Mouse (Mus musculus): ENCODE measurements around the gene Gpank1. TPM values are rescaled to one million over a fixed set of nuclear protein-coding genes. Genes with fewer than 3 reads are reported as not detected.
A peak's percentile ranks its signal among the peaks of the same experiment; 100 is the strongest.
"Not testable (repeated sequence)": the region's sequence is repeated elsewhere in the genome, so short reads cannot be mapped to it uniquely, and the experiment has no call there.

Gene Gpank1
- polyA plus RNA-seq, 1 experiment from 2014 or later, result 25.5 TPM

- no peak for ATAC-seq (ENCODE audit: low read depth)
- H3K36me3 ChIP-seq, result peaks cover 54% of the 10 kb centered on the region
- 90% methylated on average over 7 of the region's 7 CpGs for WGBS
- H3K9ac ChIP-seq, result no peak overlapping the region
- no peaks in the 10 kb centered on the region for H3K9me3 ChIP-seq
- no peak overlapping the region for H3K4me2 ChIP-seq
- H3K27ac ChIP-seq (replicated peaks), result no peak overlapping the region
- peaks cover 8% of the 10 kb centered on the region; the same call in 1 of the 2 replicates for H3K4me1 ChIP-seq (replicated peaks)
- H3K4me3 ChIP-seq, result no peak overlapping the region
- no peaks in the 10 kb centered on the region for H3K27me3 ChIP-seq
Measured at GRCm38 (mm10) chr17:35104079-35104478, 17.2 kb upstream of the Gpank1 start.

GRCm38 (mm10) chr17:35104754-35105153 is 16.5 kb upstream of the Gpank1 start:
- H3K9me3 ChIP-seq, result no peaks in the 10 kb centered on the region
- 0 out of 2 replicates have a peak overlapping the region, but pooled peaks have one; percentile 22 for H3K9ac ChIP-seq
- ATAC-seq (ENCODE audit: low read depth), result no peak
- peaks cover 8% of the 10 kb centered on the region; the same call in 1 of the 2 replicates for H3K4me1 ChIP-seq (replicated peaks)
- H3K4me3 ChIP-seq, result no peak overlapping the region
- WGBS, result 77% methylated on average over 6 of the region's 6 CpGs
- H3K4me2 ChIP-seq, result no peak overlapping the region
- H3K27ac ChIP-seq (replicated peaks), result no peak overlapping the region
- peaks cover 48% of the 10 kb centered on the region for H3K36me3 ChIP-seq
- H3K27me3 ChIP-seq, result no peaks in the 10 kb centered on the region

GRCm38 (mm10) chr17:35105740-35106389 is 15.4 kb upstream of the Gpank1 start:
- WGBS, result 31% methylated on average over 13 of the region's 13 CpGs
- Histone ChIP-seq H3K36me3 (peaks cover 36% of the 10 kb centered on the region), H3K4me2 (peak overlapping the region; percentile 35), H3K9ac (peak overlapping the region; percentile 52; the same call in 1 of the 2 replicates), H3K4me3 (no peak overlapping the region), H3K4me1 (replicated peaks) (peaks cover 8% of the 10 kb centered on the region; the same call in 1 of the 2 replicates), H3K27me3 (no peaks in the 10 kb centered on the region), H3K27ac (replicated peaks) (no peak overlapping the region), H3K9me3 (no peaks in the 10 kb centered on the region)
- ATAC-seq (ENCODE audit: low read depth), result no peak

- Histone ChIP-seq H3K4me2 (no peak overlapping the region), H3K4me3 (no peak overlapping the region), H3K27me3 (no peaks in the 10 kb centered on the region), H3K4me1 (replicated peaks) (peaks cover 8% of the 10 kb centered on the region; the same call in 1 of the 2 replicates), H3K9me3 (no peaks in the 10 kb centered on the region), H3K27ac (replicated peaks) (no peak overlapping the region), H3K36me3 (peaks cover 30% of the 10 kb centered on the region), H3K9ac (no peak overlapping the region)
- WGBS, result 75% methylated on average over 3 of the region's 3 CpGs
- ATAC-seq (ENCODE audit: low read depth), result no peak
Measured at GRCm38 (mm10) chr17:35106522-35106921, 14.7 kb upstream of the Gpank1 start.

GRCm38 (mm10) chr17:35108097-35108496 is 13.2 kb upstream of the Gpank1 start, which contains the start of gene Ly6g5c:
Ly6g5c (plus strand) TSS chr17:35108279.
- Histone ChIP-seq H3K4me2 (no peak within 1 kb of the TSS), H3K36me3 (peaks cover 14% of the 10 kb centered on the region), H3K27ac (replicated peaks) (no peak within 1 kb of the TSS), H3K9me3 (no peaks in the 10 kb centered on the region), H3K4me3 (no peak within 1 kb of the TSS), H3K9ac (no peak within 1 kb of the TSS), H3K27me3 (no peaks in the 10 kb centered on the region), H3K4me1 (replicated peaks) (peaks cover 8% of the 10 kb centered on the region; the same call in 1 of the 2 replicates)
- no peak for ATAC-seq (ENCODE audit: low read depth)
- 78% methylated on average over 6 of the region's 6 CpGs for WGBS

GRCm38 (mm10) chr17:35111774-35112173 is 9.5 kb upstream of the Gpank1 start:
- Histone ChIP-seq H3K4me3 (no peak overlapping the region), H3K27me3 (no peaks in the 10 kb centered on the region), H3K27ac (replicated peaks) (no peak overlapping the region), H3K9ac (no peak overlapping the region), H3K36me3 (peaks cover 29% of the 10 kb centered on the region), H3K4me2 (no peak overlapping the region), H3K4me1 (replicated peaks) (no peaks in the 10 kb centered on the region), H3K9me3 (no peaks in the 10 kb centered on the region)
- WGBS, result 66% methylated on average over 9 of the region's 9 CpGs
- ATAC-seq (ENCODE audit: low read depth), result no peak

- Histone ChIP-seq H3K27ac (replicated peaks) (no peak within 1 kb of the TSS), H3K9me3 (no peaks in the 10 kb centered on the region), H3K4me3 (no peak within 1 kb of the TSS), H3K9ac (no peak within 1 kb of the TSS), H3K36me3 (peaks cover 57% of the 10 kb centered on the region), H3K4me1 (replicated peaks) (peaks cover 9% of the 10 kb centered on the region), H3K4me2 (no peak within 1 kb of the TSS), H3K27me3 (no peaks in the 10 kb centered on the region)
- WGBS, result 86% methylated on average over 8 of the region's 8 CpGs
- ATAC-seq (ENCODE audit: low read depth), result no peak
Measured at GRCm38 (mm10) chr17:35115046-35116019, 5.9 kb upstream of the Gpank1 start, which contains the start of gene Ly6g5b. Ly6g5b (minus strand) TSS chr17:35115428.

- Histone ChIP-seq H3K27me3 (no peaks in the 10 kb centered on the region), H3K4me1 (replicated peaks) (peaks cover 28% of the 10 kb centered on the region), H3K9ac (peak overlapping the region; percentile 98), H3K4me3 (peak overlapping the region; percentile 96), H3K9me3 (no peaks in the 10 kb centered on the region), H3K36me3 (peaks cover 54% of the 10 kb centered on the region), H3K4me2 (peak overlapping the region; percentile 98), H3K27ac (replicated peaks) (peak overlapping the region; percentile 74)
- peak; percentile 12; the same call in 1 of the 2 replicates for ATAC-seq (ENCODE audit: low read depth)
- under 1% methylated on average over 33 of the region's 33 CpGs for WGBS
Measured at GRCm38 (mm10) chr17:35120745-35121142, 511 bp upstream of the Gpank1 start.

GRCm38 (mm10) chr17:35121871-35122303 is 632 bp downstream of the Gpank1 start, which contains the start of gene Csnk2b:
Csnk2b (minus strand) TSS chr17:35122053.
- H3K27me3 ChIP-seq, result no peaks in the 10 kb centered on the region
- WGBS, result 0% methylated on average over 19 of the region's 19 CpGs
- H3K27ac ChIP-seq (replicated peaks), result peak within 1 kb of the TSS; percentile 95
- H3K36me3 ChIP-seq, result peaks cover 42% of the 10 kb centered on the region
- H3K9me3 ChIP-seq, result no peaks in the 10 kb centered on the region
- H3K4me1 ChIP-seq (replicated peaks), result peaks cover 39% of the 10 kb centered on the region
- H3K4me2 ChIP-seq, result peak within 1 kb of the TSS; percentile 98
- peak; percentile 52 for ATAC-seq (ENCODE audit: low read depth)
- peak within 1 kb of the TSS; percentile 98 for H3K9ac ChIP-seq
- H3K4me3 ChIP-seq, result peak within 1 kb of the TSS; percentile 96

- H3K9ac ChIP-seq; H3K9me3 ChIP-seq; H3K4me3 ChIP-seq; H3K27me3 ChIP-seq; H3K4me2 ChIP-seq; ATAC-seq (ENCODE audit: low read depth); H3K27ac ChIP-seq (replicated peaks): not testable (repeated sequence)
- H3K4me1 ChIP-seq (replicated peaks), result peaks cover 51% of the 10 kb centered on the region
- H3K36me3 ChIP-seq, result peaks cover 30% of the 10 kb centered on the region
- WGBS, result 91% methylated on average over 9 of the region's 9 CpGs
Measured at GRCm38 (mm10) chr17:35123287-35123686, 2.0 kb downstream of the Gpank1 start.

GRCm38 (mm10) chr17:35124261-35124896 is 3.1 kb downstream of the Gpank1 start:
- WGBS, result 93% methylated on average over 12 of the region's 12 CpGs
- not testable (repeated sequence) for H3K9me3 ChIP-seq; ATAC-seq (ENCODE audit: low read depth)

More at GRCm38 (mm10) chr17:35124261-35124896, 3.1 kb downstream of the Gpank1 start:
- H3K27ac ChIP-seq (replicated peaks); H3K27me3 ChIP-seq; H3K4me2 ChIP-seq; H3K9ac ChIP-seq; H3K4me3 ChIP-seq: not testable (repeated sequence)
- peaks cover 55% of the 10 kb centered on the region for H3K4me1 ChIP-seq (replicated peaks)
- H3K36me3 ChIP-seq, result peaks cover 19% of the 10 kb centered on the region
